Mouse (Mus musculus) heart, postnatal 4 days (tissue): ENCODE measurements around the gene Ptpra. TPM values are rescaled to one million over a fixed set of nuclear protein-coding genes. Genes with fewer than 3 reads are reported as not detected.
"Not testable (repeated sequence)": the region's sequence is repeated elsewhere in the genome, so short reads cannot be mapped to it uniquely, and the experiment has no call there.

Experiments
- DNase-seq: peaks from one replicate; pipeline ENCODE4 v3.0.0; 2021
- total RNA-seq, 2 experiments: library from RNA; stranded (reverse); gene quantifications; 2 replicates each; pipeline ENCODE4 v1.2.3; 2021

Ptpra gene
- total RNA-seq, 2 experiments from 2014 or later, result 78.9 to 86.4 TPM

DNA sequence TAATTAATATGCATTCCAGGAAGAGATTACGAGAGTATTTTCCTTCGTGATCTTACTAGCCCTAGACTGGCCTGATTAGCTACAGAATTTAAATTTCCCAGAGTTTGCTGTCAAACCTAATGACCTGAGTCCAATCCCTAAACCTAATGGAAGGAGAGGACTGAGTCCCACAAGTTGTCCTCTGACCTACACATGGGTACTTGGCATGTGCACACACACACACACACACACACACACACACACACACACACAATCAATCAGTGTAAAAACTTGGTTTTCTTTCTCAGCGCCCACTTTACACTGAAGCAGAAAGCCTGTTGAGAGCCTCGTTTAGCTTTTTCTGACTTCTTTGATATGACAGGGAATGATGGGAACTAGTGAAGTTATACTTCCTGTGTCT lies 41.1 kb downstream of the Ptpra start:
- DNase-seq, result no peak

DNA sequence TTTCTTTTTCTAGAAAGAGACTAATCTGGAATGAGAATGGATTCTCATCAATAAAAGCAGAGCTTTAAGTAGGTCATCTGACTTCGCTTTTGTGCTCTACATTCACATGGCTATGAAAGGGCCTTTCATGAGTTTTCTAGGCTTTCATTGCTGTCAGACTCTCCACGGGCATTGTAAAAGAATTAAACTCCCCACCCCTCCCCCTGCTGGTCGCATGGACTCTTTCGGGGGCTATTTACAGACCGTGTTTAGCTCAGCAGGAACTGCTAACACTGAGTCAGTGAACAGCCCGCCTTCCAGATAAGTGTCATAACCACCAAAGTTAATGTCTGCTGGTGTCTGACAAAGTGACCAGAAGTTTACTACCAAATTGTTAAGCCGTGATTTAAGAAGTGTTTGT lies 41.5 kb downstream of the Ptpra start:
- DNase-seq, result peak; percentile 65

DNA sequence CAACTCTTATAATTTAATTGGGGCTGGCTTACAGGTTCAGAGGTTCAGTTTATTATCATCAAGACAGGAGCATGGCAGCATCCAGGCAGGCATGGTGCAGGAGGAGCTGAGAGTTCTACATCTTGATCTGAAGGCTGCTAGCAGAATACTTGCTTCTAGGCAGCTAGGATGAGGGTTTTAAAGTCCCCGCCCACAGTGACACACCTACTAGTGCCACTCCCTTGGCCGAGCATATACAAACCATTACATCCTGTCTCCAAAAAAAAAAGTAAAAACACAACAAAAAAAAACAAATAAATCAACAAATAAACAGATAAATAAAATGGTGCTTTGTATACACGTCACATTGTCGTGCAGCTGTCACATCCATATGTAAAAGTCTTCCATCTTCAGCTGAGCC lies 45.0 kb downstream of the Ptpra start:
- not testable (repeated sequence) for DNase-seq

DNA sequence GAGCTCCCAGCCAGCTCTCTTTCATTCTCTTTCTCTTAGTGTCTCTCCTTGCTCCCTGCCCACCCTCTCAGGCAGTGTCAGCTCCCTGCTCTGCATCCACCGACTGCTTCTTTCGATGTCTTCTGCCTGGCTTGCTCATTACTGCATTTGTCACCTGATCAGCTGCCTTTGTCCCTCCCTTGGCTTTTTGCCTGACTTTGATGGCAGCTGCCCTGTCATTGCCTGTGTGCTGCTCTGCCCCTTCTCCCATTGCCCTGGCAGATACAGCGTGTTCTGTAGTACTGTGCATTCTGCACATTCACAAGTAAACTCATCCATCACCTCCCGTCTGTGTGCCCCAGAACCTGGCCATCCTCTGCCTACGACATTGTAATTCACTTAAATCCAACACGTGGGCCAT lies 46.0 kb downstream of the Ptpra start:
- DNase-seq, result peak; percentile 57

DNA sequence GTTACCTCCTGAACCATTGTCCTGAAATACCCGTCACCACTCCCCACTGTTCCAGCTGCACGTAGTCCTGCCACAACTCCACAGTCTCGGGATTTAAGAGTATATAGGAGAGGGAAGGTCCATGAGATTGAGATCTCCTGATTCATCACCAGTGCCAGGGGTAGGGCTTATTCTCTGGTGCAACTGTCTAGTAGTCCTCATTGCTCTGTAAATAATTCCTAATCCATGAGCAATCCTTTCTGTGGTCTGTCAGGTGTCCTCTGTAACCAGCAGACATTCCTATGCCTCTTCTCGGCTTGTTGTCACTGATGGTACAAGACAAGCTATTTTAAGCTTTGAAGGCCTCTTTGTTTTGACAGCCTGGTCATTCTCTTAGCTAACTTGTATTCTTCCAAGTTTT lies 46.9 kb downstream of the Ptpra start:
- DNase-seq, result no peak

DNA sequence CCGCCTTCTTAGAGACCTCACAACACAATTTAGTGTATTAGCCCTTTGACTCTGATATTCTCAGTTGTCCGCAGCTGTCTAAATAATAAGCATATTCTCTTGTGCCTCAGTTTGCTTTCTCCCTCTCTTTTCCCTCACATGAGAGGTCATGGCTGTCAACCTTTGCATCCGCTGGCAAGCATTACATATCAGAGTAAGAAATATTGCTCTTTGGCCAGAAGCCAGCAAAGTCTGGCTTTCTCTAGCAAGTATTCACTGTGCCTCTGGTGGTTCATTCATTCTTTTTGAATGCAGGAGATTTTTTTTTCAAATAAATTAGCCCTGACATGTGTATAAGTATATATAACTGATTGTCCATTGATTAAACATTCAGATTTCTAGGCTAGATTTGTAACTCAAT lies 49.5 kb downstream of the Ptpra start:
- DNase-seq, result peak; percentile 25

DNA sequence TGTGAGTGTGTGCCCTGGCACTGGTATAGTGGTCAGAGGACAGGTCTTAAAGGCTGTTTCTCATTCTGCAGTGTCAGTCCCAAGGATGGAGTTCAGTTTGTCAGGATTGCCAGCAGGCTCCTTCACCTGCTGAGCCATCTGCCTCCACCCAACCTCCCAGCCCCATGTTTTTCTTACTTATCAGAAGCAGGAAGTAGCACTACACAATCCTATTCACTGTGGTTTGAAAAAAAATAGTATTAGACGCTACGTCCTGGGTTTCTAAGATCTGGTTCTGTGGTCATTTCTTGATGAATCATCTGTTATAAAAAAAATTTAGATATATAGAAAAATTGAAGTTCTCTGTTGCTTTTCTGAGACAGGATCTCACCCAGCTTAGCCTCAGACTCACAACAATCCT lies 51.5 kb downstream of the Ptpra start:
- no peak for DNase-seq

DNA sequence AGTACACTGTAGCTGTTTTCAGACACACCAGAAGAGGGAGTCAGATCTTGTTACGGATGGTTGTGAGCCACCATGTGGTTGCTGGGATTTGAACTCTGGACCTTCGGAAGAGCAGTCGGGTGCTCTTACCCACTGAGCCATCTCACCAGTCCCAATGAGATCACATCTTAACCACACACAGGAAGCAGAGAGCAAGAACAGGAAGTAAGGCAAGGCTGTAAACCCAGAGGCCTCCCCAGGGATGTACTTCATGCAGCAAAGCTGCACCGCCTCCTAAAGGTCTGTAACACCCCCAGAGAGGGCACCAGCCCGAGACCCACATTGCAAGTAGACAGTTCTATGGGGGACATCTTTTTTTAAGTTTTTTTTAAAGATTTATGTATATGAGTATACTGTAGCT lies 61.5 kb downstream of the Ptpra start:
- DNase-seq, result not testable (repeated sequence)

DNA sequence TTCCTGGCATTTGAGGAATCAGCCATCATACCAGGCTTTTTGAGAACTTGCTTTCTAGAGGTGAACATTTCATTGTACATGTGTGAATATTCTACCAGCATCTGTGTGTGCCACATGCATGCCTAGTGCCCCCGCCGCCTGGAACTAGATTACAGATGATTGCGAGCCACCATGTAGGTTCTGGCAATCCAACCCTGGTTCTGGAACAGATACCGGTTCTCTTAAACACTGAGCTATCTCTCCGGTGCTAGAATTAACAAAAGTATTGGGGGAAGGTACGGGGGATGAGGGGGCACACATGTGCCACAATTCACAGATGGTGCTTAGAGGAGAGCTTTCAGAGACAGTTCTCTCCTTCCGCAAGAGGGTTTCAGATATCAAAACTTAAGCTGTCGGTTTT lies 63.8 kb downstream of the Ptpra start:
- no peak for DNase-seq

DNA sequence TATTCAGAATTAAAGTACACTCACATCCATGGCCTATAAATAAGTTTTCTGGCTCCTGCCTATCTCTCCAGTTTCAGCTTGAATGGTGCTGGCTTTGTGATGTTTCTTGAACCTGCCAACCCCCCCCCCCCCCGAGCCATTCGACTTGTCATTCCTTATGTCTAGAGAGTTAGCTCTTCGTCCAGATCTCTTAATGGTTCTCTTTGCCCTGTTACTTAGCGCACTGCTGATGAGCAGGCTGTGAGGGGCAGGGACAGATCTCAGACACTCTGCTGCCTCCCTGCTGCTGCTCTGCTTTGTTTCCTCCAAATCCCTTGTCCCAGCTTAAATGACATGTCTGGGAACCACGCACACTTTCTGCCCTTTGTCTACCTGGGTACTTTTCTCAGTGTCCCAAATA lies 65.7 kb downstream of the Ptpra start:
- DNase-seq, result no peak

DNA sequence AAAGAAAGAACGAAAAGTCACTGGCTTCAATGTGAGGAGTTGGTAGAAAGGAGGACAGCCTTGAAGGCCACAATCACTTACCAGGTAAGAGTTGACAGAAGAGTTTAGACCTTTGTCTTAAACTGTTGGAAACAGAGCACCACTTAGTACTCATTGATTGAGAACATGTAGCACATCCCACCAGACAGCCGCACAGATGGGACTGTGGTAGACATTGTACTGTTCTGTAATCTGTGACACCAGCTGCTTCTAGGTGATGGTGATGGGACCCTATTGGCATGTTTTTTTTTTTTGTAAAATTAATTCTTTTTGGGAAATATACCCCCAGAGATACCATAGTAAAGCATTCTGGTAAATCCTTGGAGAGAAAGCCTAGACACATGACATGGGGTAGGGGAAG lies 71.8 kb downstream of the Ptpra start:
- no peak for DNase-seq

DNA sequence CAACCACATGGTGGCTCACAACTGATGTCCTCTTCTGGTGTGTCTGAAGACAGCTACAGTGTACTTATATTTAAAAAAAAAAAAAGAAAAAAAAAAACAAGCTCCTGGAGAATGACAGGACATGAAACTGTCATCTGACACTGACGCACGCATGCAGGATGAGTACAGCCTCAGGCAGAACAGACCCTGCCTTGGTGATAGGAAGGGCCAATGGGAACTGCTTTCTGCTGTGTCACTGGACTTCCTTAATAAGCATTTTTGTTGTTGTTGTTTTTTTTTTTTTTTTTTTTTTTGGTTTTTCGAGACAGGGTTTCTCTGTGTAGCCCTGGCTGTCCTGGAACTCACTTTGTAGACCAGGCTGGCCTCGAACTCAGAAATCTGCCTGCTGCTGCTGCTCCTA lies 75.4 kb downstream of the Ptpra start:
- not testable (repeated sequence) for DNase-seq

DNA sequence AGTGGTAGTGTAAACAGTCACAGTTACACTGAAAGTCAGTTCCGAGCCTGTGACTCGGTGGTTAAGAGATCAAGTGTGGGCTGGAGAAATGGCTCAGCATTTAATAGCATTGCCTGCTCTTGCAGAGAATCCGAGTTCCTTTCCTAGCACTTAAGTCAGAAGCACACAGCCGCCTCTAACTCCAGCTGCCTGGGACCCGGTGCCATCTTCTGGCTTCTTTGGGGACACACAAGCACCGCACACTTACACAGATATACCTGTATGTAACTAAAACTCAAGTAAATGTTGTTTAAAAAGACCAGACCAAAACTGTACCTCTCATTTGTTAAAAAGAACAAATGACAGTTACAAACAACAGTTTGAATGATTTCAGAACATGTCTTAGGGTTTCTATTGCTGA lies 78.4 kb downstream of the Ptpra start:
- no peak for DNase-seq

DNA sequence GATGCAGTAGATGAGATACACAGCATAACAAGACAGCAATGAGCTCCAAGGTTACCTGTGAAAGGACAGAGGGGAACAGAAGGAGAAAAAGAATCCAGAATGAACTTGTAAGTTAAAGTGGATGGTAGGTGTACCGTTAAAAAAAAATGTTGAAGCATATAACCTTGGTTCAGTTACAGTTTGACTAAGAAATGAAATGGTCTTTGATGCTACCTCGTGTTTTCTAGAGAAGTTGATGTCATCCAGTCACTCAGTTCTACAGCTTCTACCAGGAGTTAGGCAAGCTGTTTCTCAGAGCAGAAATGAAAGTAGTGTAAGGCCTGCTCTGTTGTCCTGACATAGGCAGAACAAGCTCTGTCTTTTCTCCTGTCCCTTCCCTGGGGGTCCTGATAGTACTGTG lies 79.2 kb downstream of the Ptpra start:
- no peak for DNase-seq

DNA sequence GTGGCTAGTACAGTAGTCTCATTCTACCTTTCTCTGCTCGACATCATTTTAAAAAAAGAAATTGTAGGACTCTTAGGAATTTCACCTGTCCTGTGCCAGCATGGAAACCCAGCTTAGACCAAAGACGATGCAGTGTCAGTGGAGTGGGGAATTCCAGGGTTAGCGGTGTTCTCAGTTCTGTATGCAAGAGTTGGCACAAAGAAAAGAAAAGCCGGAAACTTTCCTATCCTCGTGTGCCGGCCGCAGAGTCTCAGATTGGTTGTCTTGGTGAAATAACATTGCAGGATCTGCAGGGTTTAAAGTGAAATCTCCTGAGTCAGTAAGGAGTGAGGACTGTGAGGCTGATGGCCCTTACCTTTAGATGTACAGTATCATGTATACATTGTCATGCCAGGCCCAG lies 79.8 kb downstream of the Ptpra start:
- DNase-seq, result no peak

DNA sequence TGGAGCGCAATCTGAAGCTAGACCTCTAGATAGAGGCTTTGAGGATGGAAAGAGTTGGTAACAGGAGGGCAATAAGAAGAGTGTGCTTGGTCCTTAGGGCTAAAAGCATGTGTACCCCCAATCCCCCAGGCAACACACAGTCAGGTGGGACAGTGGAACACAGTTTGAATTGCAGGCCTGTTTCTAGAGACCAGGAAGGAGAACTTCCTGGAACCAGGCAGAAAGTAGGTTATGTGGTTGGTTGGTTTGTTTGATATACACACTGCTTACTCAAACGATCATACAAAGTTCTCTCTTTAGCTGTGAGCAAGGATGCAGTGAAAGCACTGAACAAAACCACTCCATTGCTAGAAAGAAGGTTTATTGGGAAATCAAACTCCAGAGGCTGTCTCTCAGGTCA lies 82.1 kb downstream of the Ptpra start:
- no peak for DNase-seq

DNA sequence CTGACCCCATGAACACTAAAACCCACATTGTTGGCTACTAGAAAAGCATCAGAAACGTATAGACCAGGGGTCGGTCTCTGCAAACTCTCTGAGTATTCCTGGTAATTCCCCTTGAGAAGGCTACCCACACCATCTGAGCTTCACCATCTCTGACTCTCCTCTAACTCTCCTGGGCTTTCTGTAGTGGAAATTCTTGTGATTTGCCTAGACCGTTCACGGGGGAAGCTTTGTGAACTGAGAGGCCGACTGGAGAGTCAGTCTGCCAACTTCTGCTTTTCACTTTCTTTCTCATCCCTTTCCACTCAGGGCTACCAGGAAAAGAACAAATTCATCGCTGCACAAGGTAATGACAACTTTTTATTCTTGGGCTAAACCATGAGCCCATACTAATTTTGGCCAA lies 84.9 kb downstream of the Ptpra start:
- DNase-seq, result no peak

DNA sequence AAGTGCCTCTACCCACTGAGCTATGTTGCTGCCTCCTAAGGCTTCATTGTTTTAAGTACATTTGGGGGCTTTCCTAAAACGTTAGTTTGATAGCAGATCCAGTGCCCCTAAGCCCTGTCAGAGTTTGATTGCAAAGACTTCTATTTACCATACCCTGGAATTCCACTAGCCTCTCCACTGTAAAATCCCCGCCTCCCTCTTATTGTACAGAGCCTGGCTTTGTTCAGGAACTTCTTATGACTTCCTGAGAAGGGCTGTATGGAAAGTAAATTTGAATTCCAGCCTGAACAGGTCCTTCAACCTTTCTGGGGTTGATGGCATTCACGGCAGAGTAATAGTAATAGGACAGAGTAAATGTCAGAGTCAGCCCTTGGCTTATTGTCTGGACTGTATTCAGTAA lies 86.8 kb downstream of the Ptpra start:
- DNase-seq, result no peak

DNA sequence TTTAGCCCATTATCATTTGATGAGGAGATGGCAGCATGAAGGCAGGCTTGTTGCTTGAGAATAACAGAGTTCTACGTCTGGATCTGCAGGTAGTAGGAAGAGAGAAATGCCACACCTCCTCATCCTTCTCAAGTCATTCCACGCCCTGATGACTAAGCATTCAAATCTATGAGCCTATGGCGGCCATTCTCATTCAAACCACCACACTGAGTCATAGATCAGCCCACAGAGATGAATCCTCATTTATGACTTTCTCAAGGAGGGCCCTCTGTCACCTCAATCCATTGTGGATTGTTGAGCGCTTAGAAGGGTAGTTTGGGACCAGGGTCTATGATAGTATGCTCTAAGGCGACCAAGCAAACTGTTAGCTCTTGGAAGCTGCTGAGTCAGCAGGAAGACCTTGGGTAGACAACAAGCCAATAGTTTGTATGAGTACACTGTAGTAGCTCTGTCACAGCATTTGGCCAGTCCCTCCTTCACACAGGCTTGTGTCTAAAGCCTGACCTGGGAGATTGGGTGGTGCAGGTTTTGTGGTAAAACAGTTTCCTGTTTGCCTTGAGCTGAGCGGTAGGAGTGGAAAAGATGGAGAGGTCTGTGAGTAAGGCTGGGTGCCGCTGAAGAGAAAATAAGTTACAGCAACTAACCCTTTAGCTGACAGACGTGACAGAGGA lies 88.9 kb downstream of the Ptpra start:
- DNase-seq, result no peak

DNA sequence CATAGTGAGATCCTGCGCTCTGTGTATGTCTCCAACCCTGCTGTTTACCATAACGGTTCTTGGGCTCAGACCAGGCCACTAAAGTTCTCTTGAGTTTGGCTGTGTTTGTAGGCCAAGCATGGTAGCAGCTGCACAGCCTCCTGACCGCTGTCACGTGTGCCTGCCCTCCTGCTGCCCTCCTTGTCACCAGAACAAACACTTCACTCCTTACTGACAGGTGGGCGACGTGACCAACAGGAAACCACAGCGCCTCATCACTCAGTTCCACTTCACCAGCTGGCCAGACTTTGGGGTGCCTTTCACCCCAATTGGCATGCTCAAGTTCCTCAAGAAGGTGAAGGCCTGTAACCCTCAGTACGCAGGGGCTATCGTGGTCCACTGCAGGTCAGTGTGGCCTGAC lies 90.2 kb downstream of the Ptpra start:
- DNase-seq, result no peak

DNA sequence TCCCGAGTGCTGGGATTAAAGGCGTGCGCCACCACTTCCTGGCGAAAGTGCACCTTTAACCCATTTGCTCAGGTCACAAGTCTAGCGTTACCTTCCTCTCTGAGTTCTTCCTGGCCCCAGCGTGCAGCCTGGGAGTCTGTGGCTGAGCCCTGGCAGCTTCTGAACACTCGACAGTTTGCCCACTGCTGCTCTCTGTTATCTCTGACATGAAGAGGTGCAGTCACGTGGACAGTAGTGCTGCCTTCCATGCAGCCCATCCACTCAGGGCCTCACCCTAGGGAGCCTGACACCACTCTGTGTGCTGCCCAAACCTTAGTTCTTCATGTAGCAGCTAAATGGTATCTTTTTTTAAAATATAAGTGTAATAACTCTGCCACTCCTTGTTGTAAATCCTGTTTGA lies 96.9 kb downstream of the Ptpra start:
- no peak for DNase-seq

DNA sequence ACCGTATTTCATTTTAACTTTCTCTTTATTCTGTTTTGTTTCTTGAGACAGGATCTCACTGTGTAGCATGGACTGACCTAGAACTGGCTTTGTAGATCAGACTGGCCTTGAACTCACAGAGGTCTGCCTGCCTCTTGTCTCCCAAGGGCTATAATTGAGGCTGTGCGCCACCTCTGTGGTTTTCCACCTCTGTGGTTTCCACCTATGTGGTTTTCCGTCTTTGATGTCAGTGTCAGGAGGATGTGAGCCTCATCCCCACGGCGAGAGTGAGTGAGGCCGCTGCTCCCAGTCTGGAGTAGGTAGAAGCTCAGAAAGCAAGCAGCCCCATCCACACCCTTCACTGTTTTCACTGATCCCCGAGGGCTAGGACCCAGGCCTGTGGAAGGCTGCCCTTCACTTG lies 104.8 kb downstream of the Ptpra start:
- DNase-seq, result no peak

DNA sequence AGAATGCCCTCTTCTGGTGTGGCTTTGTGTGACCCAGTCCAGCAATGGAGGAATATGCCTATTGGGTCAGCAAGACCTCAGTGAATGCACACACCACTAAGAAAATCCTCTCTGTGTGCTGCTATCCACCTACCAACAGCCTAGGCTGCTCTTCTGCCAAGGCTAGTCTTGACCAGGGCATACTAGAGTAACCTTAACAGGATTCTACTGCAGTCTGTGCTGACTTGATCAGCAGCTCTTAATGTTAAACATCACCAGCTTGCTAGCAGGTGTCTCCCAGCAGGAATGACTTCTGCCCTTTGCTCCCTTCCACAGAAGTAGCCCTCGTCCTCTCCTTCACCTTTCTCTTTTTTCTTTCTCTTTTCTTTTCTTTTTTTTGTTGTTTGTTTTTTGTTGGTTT lies 106.2 kb downstream of the Ptpra start:
- no peak for DNase-seq

DNA sequence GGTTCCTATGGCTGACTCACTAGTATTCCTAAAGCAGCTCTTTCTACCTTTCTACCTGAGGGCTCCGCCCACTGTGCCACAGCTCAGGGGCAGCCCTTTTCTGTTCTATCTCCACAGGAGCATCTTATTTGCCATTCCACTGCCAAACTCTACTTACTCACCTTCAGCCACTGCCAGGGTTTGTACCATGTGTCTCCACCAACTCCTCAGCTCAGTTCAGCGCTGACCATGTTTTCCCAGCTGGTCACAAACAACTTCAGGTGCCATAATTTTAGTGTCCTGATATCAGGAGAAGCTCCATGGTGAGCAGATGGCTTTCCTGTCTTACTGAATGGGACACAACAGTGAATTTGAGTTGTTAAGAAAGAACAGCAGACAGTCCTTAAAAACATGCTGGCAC lies 107.4 kb downstream of the Ptpra start:
- no peak for DNase-seq

DNA sequence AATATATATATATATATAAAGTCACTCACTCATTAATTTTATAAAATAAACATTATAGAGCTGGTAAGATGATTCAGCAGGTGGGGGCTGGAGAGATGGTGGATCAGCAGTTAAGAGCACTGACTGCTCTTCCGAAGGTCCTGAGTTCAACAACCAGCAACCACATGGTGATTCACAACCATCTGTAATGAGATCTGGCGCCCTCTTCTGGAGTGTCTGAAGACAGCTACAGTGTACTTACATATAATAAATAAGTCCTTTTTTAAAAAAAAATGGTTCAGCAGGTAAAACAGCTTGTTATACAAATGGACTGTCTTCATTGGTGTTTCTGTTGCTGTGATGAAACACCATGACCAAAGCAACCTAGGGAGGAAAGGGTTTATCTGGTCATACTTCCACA lies 107.9 kb downstream of the Ptpra start:
- no peak for DNase-seq
